Mouse (Mus musculus) left cerebral cortex, adult 9 months (tissue): ENCODE measurements around the gene Gm13043.
"Not testable (repeated sequence)": the region's sequence is repeated elsewhere in the genome, so short reads cannot be mapped to it uniquely, and the experiment has no call there.

ENCODE experiments used
- DNase-seq, 2 experiments: peaks; one replicate each; pipeline ENCODE4 v3.0.0; 2022; ENCODE audit warnings: low spot score in 2 of 2

Gene Gm13043

DNA sequence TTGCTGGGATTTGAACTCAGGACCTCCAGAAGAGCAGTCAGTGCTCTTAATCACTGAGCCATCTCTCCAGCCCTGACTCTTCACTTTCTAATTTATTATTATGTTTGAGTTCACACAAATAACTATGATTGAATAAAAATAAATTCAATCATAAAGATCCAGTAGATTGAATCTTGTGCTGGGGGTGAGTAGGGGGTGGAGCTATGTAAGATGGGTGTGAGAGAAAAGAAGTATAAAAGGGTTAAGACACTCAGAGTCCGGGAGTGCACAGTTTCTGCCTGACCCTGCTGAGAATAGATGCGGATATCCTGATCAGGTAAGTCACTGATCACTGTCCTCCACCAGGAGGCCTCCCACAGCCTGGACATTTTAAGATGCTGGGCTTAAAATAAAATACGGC is at the start of gene Gm13043:
Gm13043 (plus strand) TSS at position 301 of the 400 bp plus-strand sequence.
- DNase-seq: no peak

DNA sequence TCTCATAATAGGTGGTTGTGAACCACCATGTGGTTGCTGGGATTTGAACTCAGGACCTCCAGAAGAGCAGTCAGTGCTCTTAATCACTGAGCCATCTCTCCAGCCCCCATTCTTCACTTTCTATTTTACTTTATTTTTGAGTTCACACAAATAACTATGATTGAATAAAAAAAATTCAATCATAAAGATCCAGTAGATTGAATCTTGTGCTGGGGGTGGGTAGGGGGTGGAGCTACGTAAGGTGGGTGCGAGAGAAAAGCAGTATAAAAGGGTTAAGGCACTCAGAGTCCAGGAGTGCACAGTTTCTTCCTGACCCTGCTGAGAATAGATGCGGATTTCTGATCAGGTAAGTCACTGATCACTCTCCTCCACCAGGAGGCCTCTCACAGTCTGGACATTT is 24.5 kb downstream of the Gm13043 start, which contains the start of gene Gm13040:
Gm13040 (plus strand) TSS at position 301 of the 400 bp plus-strand sequence.
- DNase-seq: not testable (repeated sequence)

DNA sequence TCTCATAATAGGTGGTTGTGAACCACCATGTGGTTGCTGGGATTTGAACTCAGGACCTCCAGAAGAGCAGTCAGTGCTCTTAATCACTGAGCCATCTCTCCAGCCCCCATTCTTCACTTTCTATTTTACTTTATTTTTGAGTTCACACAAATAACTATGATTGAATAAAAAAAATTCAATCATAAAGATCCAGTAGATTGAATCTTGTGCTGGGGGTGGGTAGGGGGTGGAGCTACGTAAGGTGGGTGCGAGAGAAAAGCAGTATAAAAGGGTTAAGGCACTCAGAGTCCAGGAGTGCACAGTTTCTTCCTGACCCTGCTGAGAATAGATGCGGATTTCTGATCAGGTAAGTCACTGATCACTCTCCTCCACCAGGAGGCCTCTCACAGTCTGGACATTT is 40.3 kb downstream of the Gm13043 start, which contains the start of the genes BC080695 and Gm13057:
BC080695 (plus strand) TSS at position 301 of the 400 bp plus-strand sequence.
Gm13057 (plus strand) TSS at position 310 of the 400 bp plus-strand sequence.
- not testable (repeated sequence) for DNase-seq
